Mouse (Mus musculus) thymus, postnatal 10 days (tissue): ENCODE data around the gene Tmem178b.
A peak's percentile ranks its signal among the peaks of the same experiment; 100 is the strongest.

Experiments
- DNase-seq, 2 experiments: peaks; one replicate each; pipeline ENCODE4 v3.0.0; 2021; ENCODE audit warnings: low spot score in 2 of 2

Tmem178b gene

GRCm38 (mm10) chr6:39872901-39873591 is at the start of gene Tmem178b:
TSS of gene Tmem178b (plus strand) at chr6:39873271.
- DNase-seq = no peak

DNA sequence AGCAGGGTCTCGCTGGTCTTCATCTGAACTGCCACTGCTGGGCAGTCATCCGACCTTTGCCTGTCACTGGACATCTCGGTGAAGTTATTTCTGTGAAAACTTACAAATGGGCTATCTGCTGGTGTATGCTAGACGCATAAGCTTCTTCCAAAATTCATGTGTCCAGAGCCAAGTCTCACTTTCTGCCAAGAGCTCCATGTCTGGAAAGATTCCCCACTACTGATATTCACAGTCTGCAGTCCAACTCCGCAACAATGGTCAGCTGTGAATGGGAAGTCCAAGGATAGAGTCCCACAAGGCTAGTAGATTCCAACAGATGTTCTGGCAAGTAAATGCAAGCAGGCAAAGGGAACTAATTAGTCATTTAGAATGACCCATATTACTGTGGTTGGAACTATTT is 44.3 kb upstream of the Tmem178b start:
- no peak for DNase-seq

GRCm38 (mm10) chr6:39843698-39844342 is 29.3 kb upstream of the Tmem178b start:
- no peak for DNase-seq

DNA sequence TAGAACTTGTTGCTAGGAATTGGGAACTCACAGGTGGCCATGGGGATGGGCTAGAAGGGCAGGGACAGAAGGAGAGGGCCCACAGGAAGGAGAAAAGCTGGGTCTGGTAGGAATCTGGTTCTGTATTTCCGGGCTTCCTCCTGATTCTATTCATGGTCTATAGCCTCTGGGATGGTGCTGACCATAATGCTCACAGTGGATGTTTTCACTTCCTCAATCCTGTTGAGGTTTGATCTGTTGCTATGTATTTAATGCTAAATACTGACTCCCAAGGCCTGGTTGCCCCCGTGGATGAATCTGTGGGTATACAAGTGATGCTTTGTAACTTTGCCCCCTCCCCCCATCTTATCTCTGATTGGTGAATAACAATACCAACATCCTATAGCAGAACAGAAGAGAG is 25.5 kb upstream of the Tmem178b start:
- DNase-seq = no peak

- no peak for DNase-seq
These were observed 24.3 kb upstream of the Tmem178b start for GRCm38 (mm10) chr6:39848766-39849165.

GRCm38 (mm10) chr6:39849667-39850066 is 23.4 kb upstream of the Tmem178b start:
- DNase-seq = no peak

GRCm38 (mm10) chr6:39870271-39871135 is 2.6 kb upstream of the Tmem178b start:
- DNase-seq = no peak

- DNase-seq = no peak
These were observed 1.4 kb upstream of the Tmem178b start for GRCm38 (mm10) chr6:39871381-39872305.

DNA sequence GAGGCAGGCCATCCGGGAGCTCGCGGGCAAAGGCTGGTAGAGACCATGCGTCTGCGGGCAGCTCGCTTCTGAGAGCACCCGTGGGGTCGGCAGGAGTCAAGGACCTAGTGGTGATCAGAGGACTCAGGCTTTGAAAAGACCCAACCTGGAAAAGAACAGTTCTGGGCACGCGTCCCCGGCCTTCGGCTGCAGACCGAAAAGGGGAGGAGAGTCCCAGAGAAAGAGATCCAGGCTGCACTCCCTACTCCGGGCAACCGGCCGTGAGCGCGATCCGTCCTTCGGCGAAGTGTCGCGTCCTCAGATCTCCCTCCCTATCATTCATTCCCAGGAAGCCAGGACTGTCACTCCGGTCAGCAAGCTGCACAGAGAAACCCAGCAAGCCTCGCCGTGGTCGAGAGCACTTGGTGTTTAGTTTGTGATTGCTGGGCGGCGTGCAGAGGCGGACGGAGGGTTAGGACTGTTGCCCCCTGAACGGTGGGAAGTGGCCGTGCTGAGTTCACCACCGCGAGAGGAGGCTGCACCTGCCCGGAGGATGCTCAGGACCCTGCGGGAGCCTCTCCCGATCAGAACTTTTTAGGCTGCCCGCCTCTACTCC is 668 bp upstream of the Tmem178b start:
- DNase-seq = no peak

GRCm38 (mm10) chr6:39875186-39875585 is 2.1 kb downstream of the Tmem178b start:
- no peak for DNase-seq

DNA sequence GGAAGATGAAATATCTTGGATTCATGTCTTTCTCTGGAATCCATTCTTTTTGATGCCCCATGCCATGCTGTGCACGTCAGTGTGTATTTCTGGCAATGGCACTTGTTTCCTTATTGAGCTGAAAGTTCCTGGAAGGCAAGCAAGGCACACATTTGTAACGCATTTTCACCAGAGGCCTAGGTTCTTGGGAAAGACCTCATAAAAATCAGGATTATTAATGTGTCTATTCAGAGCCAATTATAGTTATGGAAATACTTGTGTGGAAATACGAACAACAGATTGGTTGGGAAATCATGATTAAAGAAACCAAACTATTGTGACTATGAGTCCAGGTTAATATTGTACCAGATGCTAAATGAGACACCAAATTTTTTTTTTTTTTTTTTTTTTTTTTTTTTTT is 3.4 kb downstream of the Tmem178b start:
- DNase-seq = no peak

DNA sequence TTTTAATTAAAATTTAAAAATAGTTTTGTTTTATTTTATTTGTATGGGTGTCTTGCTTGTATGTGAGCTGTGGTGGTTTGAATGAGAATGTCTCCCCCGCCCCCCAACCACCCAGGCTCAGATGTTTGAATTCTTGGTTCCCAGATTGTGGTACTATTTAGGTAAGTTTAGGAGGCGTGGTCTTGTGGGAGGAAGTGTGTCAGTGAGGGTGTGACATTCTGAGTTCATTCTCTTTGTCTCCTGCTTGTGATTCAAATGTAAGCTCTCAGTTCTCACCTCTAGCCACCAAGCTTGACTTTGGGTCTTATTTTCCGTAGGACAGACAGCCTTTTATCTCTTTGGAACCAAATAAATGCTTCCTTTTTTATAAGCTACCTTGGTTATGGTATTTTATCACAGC is 17.7 kb downstream of the Tmem178b start:
- no peak for DNase-seq

DNA sequence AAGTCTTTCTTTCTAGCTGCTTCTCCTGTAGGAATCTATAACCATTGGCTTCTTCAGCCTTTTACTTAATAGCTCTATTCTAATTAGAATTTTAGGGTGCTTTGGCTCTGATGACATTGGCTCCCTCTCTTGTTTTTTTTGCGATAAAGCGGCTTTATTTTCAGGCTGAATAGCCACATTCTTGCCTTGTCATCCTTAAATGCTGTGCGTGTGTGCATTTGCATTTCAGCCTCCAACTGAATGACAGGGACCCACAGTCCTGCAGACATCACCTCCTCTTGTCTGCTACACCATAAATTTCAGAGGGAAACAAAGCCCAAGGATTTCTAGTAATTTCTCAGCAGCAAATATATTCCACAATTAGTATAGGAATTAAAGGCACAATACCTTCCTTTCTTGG is 23.4 kb downstream of the Tmem178b start:
- DNase-seq = no peak

GRCm38 (mm10) chr6:39899231-39899630 is 26.2 kb downstream of the Tmem178b start:
- DNase-seq = peak in 1 of 2 experiments; percentile 5

DNA sequence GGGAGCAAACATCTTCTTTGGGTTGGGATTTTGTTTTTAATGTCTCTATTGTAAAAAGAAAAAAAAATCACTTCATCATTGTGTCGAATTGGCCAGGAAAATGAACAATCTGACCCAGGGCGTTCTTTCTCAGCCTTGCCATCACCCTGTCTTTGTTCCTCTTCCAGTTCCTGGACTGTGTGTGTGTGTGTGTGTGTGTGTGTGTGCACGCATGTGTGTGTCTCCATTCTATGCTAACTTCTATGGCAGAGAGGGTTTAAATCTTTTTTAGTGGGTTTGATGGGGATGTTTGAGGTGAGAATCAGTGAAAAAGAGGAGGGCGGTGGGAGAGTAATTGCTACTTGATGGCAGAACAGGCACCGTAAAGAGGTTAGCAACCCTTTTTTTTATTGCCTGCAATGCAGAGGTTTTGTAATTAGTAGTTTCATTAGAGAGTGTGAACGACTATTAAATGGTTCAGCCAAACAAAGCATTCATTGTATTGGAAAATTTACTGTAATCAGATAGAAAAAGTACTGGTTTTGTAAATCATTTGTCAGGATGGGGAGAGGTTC is 30.2 kb downstream of the Tmem178b start:
- DNase-seq = no peak

- no peak for DNase-seq
These were observed 30.8 kb downstream of the Tmem178b start for GRCm38 (mm10) chr6:39903845-39904244.

DNA sequence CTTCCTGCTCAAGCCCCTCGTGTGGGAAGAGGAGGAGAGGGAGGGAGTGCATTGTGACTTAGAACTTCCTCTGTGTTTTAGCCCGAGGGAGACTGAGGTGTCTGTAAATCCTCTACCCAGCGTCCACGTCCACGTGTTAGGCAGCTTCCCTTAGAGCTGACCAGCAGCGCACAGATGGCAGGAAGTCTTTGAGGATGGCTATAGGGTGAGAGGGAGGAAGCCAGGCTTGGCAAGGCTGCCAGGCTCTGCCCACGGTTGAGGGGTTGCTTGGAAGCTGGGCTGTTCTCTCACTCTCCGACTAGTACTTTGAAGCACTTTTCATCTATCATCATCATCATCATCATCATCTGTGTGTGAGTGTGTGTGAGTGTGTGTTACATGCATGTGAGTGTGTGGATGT is 41.9 kb downstream of the Tmem178b start:
- no peak for DNase-seq

- DNase-seq = no peak
These were observed 42.7 kb downstream of the Tmem178b start for GRCm38 (mm10) chr6:39915636-39916281.

GRCm38 (mm10) chr6:39916514-39916913 is 43.4 kb downstream of the Tmem178b start:
- DNase-seq = no peak

GRCm38 (mm10) chr6:39917242-39917641 is 44.2 kb downstream of the Tmem178b start:
- DNase-seq = no peak
